Mouse (Mus musculus): ENCODE data around the gene Ppm1e. TPM values are rescaled to one million over a fixed set of nuclear protein-coding genes. Genes with fewer than 3 reads are reported as not detected.

Gene Ppm1e
- polyA plus RNA-seq, 1 experiment = 0.70 TPM

- DNase-seq = no peak
- TF ChIP-seq CTCF (conservative IDR thresholded peaks at IDR 0.05; ENCODE audit: insufficient read depth, insufficient read length, low read depth, low read length) (no peak), POLR2A (IDR thresholded peaks at IDR 0.05; ENCODE audit: low read depth, low read length) (no peak)
- 95% methylated on average over 6 of the region's 6 CpGs for WGBS
- Histone ChIP-seq H3K4me1 (ENCODE audit: control insufficient read depth, insufficient read depth, low read length) (no peaks in the 10 kb centered on the region), H3K27ac (ENCODE audit: insufficient read depth, low read depth, low read length) (no peak overlapping the region), H3K27me3 (replicated peaks; ENCODE audit: control insufficient read depth, insufficient read depth, low read length) (no peaks in the 10 kb centered on the region), H3K4me3 (ENCODE audit: insufficient read depth, low read depth, low read length) (no peak overlapping the region), H3K36me3 (ENCODE audit: control insufficient read depth, insufficient read depth, low read length) (no peaks in the 10 kb centered on the region)
These were observed 105.5 kb downstream of the Ppm1e start for GRCm38 (mm10) chr11:87253294-87253693.

GRCm38 (mm10) chr11:87250132-87250531 is 108.7 kb downstream of the Ppm1e start:
- WGBS = 77% methylated on average over 6 of the region's 6 CpGs

GRCm38 (mm10) chr11:87247494-87247866 is 111.3 kb downstream of the Ppm1e start:
- WGBS = 86% methylated on average over 5 of the region's 5 CpGs
- H3K4me1 ChIP-seq (ENCODE audit: control insufficient read depth, insufficient read depth, low read length) = no peaks in the 10 kb centered on the region
- H3K27me3 ChIP-seq (replicated peaks; ENCODE audit: control insufficient read depth, insufficient read depth, low read length) = no peaks in the 10 kb centered on the region
- no peak overlapping the region for H3K4me3 ChIP-seq (ENCODE audit: insufficient read depth, low read depth, low read length)
- H3K27ac ChIP-seq (ENCODE audit: insufficient read depth, low read depth, low read length) = no peak overlapping the region
- no peak for TF ChIP-seq CTCF (conservative IDR thresholded peaks at IDR 0.05; ENCODE audit: insufficient read depth, insufficient read length, low read depth, low read length)
- no peak for TF ChIP-seq POLR2A (IDR thresholded peaks at IDR 0.05; ENCODE audit: low read depth, low read length)
- H3K36me3 ChIP-seq (ENCODE audit: control insufficient read depth, insufficient read depth, low read length) = no peaks in the 10 kb centered on the region
- DNase-seq = no peak

More at GRCm38 (mm10) chr11:87250132-87250531, 108.7 kb downstream of the Ppm1e start:
- Histone ChIP-seq H3K27ac (ENCODE audit: insufficient read depth, low read depth, low read length) (no peak overlapping the region), H3K36me3 (ENCODE audit: control insufficient read depth, insufficient read depth, low read length) (no peaks in the 10 kb centered on the region), H3K4me1 (ENCODE audit: control insufficient read depth, insufficient read depth, low read length) (no peaks in the 10 kb centered on the region), H3K4me3 (ENCODE audit: insufficient read depth, low read depth, low read length) (no peak overlapping the region), H3K27me3 (replicated peaks; ENCODE audit: control insufficient read depth, insufficient read depth, low read length) (no peaks in the 10 kb centered on the region)
- no peak for DNase-seq
- TF ChIP-seq POLR2A (IDR thresholded peaks at IDR 0.05; ENCODE audit: low read depth, low read length) (no peak), CTCF (conservative IDR thresholded peaks at IDR 0.05; ENCODE audit: insufficient read depth, insufficient read length, low read depth, low read length) (no peak)

GRCm38 (mm10) chr11:87246724-87247493 is 111.9 kb downstream of the Ppm1e start:
- Histone ChIP-seq H3K4me3 (ENCODE audit: insufficient read depth, low read depth, low read length) (no peak overlapping the region), H3K27me3 (replicated peaks; ENCODE audit: control insufficient read depth, insufficient read depth, low read length) (no peaks in the 10 kb centered on the region), H3K27ac (ENCODE audit: insufficient read depth, low read depth, low read length) (no peak overlapping the region), H3K4me1 (ENCODE audit: control insufficient read depth, insufficient read depth, low read length) (no peaks in the 10 kb centered on the region), H3K36me3 (ENCODE audit: control insufficient read depth, insufficient read depth, low read length) (no peaks in the 10 kb centered on the region)
- TF ChIP-seq POLR2A (IDR thresholded peaks at IDR 0.05; ENCODE audit: low read depth, low read length) (no peak), CTCF (conservative IDR thresholded peaks at IDR 0.05; ENCODE audit: insufficient read depth, insufficient read length, low read depth, low read length) (no peak)
- 66% methylated on average over 9 of the region's 9 CpGs for WGBS
- DNase-seq = no peak

- no peak for TF ChIP-seq POLR2A (IDR thresholded peaks at IDR 0.05; ENCODE audit: low read depth, low read length)
- no peak for TF ChIP-seq CTCF (conservative IDR thresholded peaks at IDR 0.05; ENCODE audit: insufficient read depth, insufficient read length, low read depth, low read length)
- H3K4me1 ChIP-seq (ENCODE audit: control insufficient read depth, insufficient read depth, low read length) = no peaks in the 10 kb centered on the region
- WGBS = 72% methylated on average over 4 of the region's 4 CpGs
These were observed 112.6 kb downstream of the Ppm1e start for GRCm38 (mm10) chr11:87246107-87246651.

GRCm38 (mm10) chr11:87245171-87245840 is 113.5 kb downstream of the Ppm1e start:
- Histone ChIP-seq H3K27me3 (replicated peaks; ENCODE audit: control insufficient read depth, insufficient read depth, low read length) (no peaks in the 10 kb centered on the region), H3K36me3 (ENCODE audit: control insufficient read depth, insufficient read depth, low read length) (no peaks in the 10 kb centered on the region), H3K4me3 (ENCODE audit: insufficient read depth, low read depth, low read length) (no peak overlapping the region), H3K4me1 (ENCODE audit: control insufficient read depth, insufficient read depth, low read length) (no peaks in the 10 kb centered on the region), H3K27ac (ENCODE audit: insufficient read depth, low read depth, low read length) (no peak overlapping the region)
- WGBS = 73% methylated on average over 9 of the region's 9 CpGs
- TF ChIP-seq POLR2A (IDR thresholded peaks at IDR 0.05; ENCODE audit: low read depth, low read length) (no peak), CTCF (conservative IDR thresholded peaks at IDR 0.05; ENCODE audit: insufficient read depth, insufficient read length, low read depth, low read length) (no peak)
- DNase-seq = no peak

More at GRCm38 (mm10) chr11:87246107-87246651, 112.6 kb downstream of the Ppm1e start:
- H3K36me3 ChIP-seq (ENCODE audit: control insufficient read depth, insufficient read depth, low read length) = no peaks in the 10 kb centered on the region
- no peaks in the 10 kb centered on the region for H3K27me3 ChIP-seq (replicated peaks; ENCODE audit: control insufficient read depth, insufficient read depth, low read length)
- DNase-seq = no peak
- H3K4me3 ChIP-seq (ENCODE audit: insufficient read depth, low read depth, low read length) = no peak overlapping the region
- H3K27ac ChIP-seq (ENCODE audit: insufficient read depth, low read depth, low read length) = no peak overlapping the region

GRCm38 (mm10) chr11:87241256-87241655 is 117.6 kb downstream of the Ppm1e start:
- H3K4me3 ChIP-seq (ENCODE audit: insufficient read depth, low read depth, low read length) = no peak overlapping the region
- no peaks in the 10 kb centered on the region for H3K36me3 ChIP-seq (ENCODE audit: control insufficient read depth, insufficient read depth, low read length)
- DNase-seq = no peak
- no peaks in the 10 kb centered on the region for H3K4me1 ChIP-seq (ENCODE audit: control insufficient read depth, insufficient read depth, low read length)
- 83% methylated on average over 7 of the region's 7 CpGs for WGBS
- no peak overlapping the region for H3K27ac ChIP-seq (ENCODE audit: insufficient read depth, low read depth, low read length)
- no peaks in the 10 kb centered on the region for H3K27me3 ChIP-seq (replicated peaks; ENCODE audit: control insufficient read depth, insufficient read depth, low read length)
- TF ChIP-seq POLR2A (IDR thresholded peaks at IDR 0.05; ENCODE audit: low read depth, low read length) (no peak), CTCF (conservative IDR thresholded peaks at IDR 0.05; ENCODE audit: insufficient read depth, insufficient read length, low read depth, low read length) (no peak)
